Mouse (Mus musculus): ENCODE results near the gene Slc22a6. TPM values are rescaled to one million over a fixed set of nuclear protein-coding genes. Genes with fewer than 3 reads are reported as not detected.

The Slc22a6 gene
- polyA plus RNA-seq, 1 experiment from 2014 or later = 0.42 TPM

DNA sequence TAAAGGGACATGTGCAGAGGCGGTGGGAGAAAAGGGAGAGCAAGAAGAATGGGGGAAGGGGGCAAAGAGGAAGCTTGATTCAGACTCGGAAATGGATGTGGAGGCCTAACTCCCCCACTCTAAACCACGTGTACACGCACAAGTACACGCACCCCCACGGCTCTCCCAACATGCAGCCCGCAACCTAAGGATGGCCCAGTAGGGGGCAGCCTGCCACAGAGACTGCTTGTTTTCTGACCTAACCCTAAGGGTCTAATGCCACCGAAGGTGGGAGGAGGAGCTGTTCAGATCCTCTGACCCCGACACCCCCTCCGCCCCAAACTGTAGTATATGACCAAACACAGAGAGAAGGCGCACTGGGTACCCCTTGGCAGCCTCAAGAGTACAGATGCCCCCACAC lies 44.5 kb downstream of the Slc22a6 start:
- H3K9ac ChIP-seq (ENCODE audit: low read length) = peak overlapping the region; percentile 64
- peaks cover 3% of the 10 kb centered on the region; the same call in 1 of the 2 replicates for H3K4me1 ChIP-seq (ENCODE audit: control insufficient read depth, insufficient read depth, low read length)
- H3K9me3 ChIP-seq (ENCODE audit: control insufficient read depth, low read length) = no peaks in the 10 kb centered on the region
- no peak overlapping the region; the same call in 1 of the 2 replicates for H3K27ac ChIP-seq (ENCODE audit: low read depth, low read length)
- peak overlapping the region; percentile 86 for H3K4me2 ChIP-seq
- under 1% methylated on average over 11 of the region's 11 CpGs for WGBS
- ATAC-seq (ENCODE audit: low FRiP score) (peak; percentile 62), DNase-seq (ENCODE audit: low spot score, missing footprints) (peak; percentile 95)
- peak overlapping the region; percentile 31 for H3K4me3 ChIP-seq (ENCODE audit: low read depth, low read length)
- H3K36me3 ChIP-seq (ENCODE audit: control insufficient read depth, insufficient read depth, low read length) = no peaks in the 10 kb centered on the region
- peaks cover 10% of the 10 kb centered on the region; the same call in 1 of the 2 replicates for H3K27me3 ChIP-seq (ENCODE audit: control insufficient read depth, insufficient read depth, low read length)

DNA sequence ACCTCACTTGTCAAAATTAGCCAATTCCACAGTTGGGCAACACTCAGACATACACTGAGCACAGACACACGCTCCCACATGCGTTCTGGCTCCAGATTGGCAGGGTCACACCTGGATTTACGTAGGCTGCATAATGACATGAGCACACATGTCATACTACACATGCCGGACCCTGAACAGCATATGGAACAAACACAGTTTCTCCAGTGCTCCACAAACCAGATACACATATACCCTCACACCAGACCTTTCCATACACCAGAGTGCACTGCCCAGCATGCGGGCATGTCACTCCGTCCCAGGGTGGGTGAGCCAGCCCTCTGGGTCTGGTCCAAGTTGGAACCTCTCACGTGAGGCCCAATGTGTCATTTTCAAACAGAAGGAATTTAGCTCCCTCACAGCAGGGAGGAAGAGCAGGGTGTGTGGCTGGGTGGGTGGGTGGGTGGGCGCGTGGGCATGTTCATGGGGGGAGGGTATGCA lies 45.6 kb downstream of the Slc22a6 start, which contains the start of gene Chrm1:
Gene Chrm1, plus strand, starts transcription at position 430 of the 480 bp plus-strand sequence.
- Histone ChIP-seq H3K4me2 (peak within 1 kb of the TSS; percentile 86; the same call in 1 of the 2 replicates), H3K9ac (ENCODE audit: low read length) (no peak within 1 kb of the TSS), H3K4me3 (ENCODE audit: low read depth, low read length) (no peak within 1 kb of the TSS), H3K27ac (ENCODE audit: low read depth, low read length) (no peak within 1 kb of the TSS), H3K36me3 (ENCODE audit: control insufficient read depth, insufficient read depth, low read length) (no peaks in the 10 kb centered on the region), H3K27me3 (ENCODE audit: control insufficient read depth, insufficient read depth, low read length) (peaks cover 10% of the 10 kb centered on the region; the same call in 1 of the 2 replicates), H3K4me1 (ENCODE audit: control insufficient read depth, insufficient read depth, low read length) (peaks cover 3% of the 10 kb centered on the region; the same call in 1 of the 2 replicates), H3K9me3 (ENCODE audit: control insufficient read depth, low read length) (no peaks in the 10 kb centered on the region)
- 79% methylated on average over 9 of the region's 9 CpGs for WGBS
- ATAC-seq (ENCODE audit: low FRiP score) = no peak
- no peak for DNase-seq (ENCODE audit: low spot score, missing footprints)

DNA sequence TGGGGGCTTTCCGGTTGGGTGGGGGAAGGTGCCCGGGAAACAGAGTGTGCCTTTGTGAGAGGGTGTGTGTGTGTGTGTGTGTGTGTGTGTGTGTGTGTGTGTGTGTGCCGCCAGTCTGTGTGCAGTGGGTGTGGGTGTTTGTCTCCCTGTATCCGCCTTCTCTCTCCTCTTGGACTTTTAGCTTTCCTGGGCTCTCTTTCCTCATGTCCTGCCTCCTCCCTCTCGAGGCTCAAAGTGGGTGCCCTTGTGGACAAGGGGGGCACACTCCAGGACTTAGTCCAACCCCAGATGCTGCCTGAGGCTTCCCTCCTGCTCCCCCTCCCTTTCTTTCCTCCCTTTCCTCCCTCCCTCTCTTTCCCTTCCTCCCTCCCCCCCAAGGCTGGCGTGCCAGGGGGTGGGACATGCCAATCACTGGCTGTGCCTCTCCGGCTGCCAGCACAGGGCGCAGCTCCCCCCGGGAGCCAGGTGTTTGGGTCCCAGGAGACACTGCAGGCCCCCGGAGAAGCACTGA lies 46.1 kb downstream of the Slc22a6 start:
- Histone ChIP-seq H3K9me3 (ENCODE audit: control insufficient read depth, low read length) (no peaks in the 10 kb centered on the region), H3K27ac (ENCODE audit: low read depth, low read length) (no peak overlapping the region), H3K36me3 (ENCODE audit: control insufficient read depth, insufficient read depth, low read length) (no peaks in the 10 kb centered on the region), H3K27me3 (ENCODE audit: control insufficient read depth, insufficient read depth, low read length) (peaks cover 10% of the 10 kb centered on the region; the same call in 1 of the 2 replicates), H3K4me1 (ENCODE audit: control insufficient read depth, insufficient read depth, low read length) (peaks cover 3% of the 10 kb centered on the region; the same call in 1 of the 2 replicates), H3K9ac (ENCODE audit: low read length) (no peak overlapping the region), H3K4me3 (ENCODE audit: low read depth, low read length) (no peak overlapping the region), H3K4me2 (no peak overlapping the region)
- ATAC-seq (ENCODE audit: low FRiP score) (no peak), DNase-seq (ENCODE audit: low spot score, missing footprints) (no peak)
- 44% methylated on average over 9 of the region's 10 CpGs for whole genome bisulfite sequencing

DNA sequence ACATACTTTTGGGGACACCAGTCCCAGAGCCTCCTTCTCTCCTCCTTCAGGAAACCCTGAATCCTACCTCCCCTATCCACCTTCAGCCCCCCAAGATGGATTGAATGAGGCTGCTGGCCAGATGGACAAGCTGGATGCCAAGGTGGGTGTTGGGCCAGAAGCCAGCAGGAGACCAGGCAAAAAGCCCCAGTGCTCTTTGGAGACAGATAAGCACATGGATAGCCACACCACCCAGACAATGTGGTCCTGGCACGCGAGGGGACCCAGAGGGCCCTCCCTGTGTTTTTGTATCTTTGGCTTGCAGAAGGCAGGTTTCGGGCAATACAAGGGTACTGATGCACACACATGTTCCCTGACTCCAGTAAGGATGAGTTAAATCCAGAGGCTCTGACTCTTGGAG lies 47.0 kb downstream of the Slc22a6 start:
- ATAC-seq (ENCODE audit: low FRiP score) (no peak), DNase-seq (ENCODE audit: low spot score, missing footprints) (no peak)
- Histone ChIP-seq H3K9ac (ENCODE audit: low read length) (no peak overlapping the region), H3K4me2 (no peak overlapping the region), H3K4me1 (ENCODE audit: control insufficient read depth, insufficient read depth, low read length) (peaks cover 3% of the 10 kb centered on the region; the same call in 1 of the 2 replicates), H3K9me3 (ENCODE audit: control insufficient read depth, low read length) (no peaks in the 10 kb centered on the region), H3K36me3 (ENCODE audit: control insufficient read depth, insufficient read depth, low read length) (no peaks in the 10 kb centered on the region), H3K27ac (ENCODE audit: low read depth, low read length) (no peak overlapping the region), H3K27me3 (ENCODE audit: control insufficient read depth, insufficient read depth, low read length) (peaks cover 10% of the 10 kb centered on the region; the same call in 1 of the 2 replicates), H3K4me3 (ENCODE audit: low read depth, low read length) (no peak overlapping the region)
- 91% methylated on average over 3 of the region's 3 CpGs for WGBS

DNA sequence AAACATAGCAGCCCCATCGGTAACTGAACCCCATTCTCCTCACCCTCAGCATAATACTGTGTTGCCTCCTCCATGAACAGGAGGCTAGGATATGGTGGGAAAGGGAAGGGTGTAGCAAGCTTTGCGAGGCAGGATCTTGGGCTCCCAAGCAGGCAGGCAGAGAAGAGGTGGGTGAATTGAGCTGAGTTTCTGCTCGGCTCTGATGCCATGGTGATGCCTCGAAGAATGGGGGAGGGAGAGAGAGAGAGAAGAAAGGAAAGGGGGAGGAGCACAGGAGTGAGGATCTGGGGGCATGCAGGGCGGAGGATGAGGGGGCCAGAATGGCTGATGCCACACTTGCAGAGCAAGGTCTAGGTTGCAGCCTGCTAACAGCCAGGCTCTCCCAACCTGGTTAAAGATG lies 47.9 kb downstream of the Slc22a6 start:
- Histone ChIP-seq H3K4me2 (no peak overlapping the region), H3K27ac (ENCODE audit: low read depth, low read length) (no peak overlapping the region), H3K27me3 (ENCODE audit: control insufficient read depth, insufficient read depth, low read length) (peaks cover 9% of the 10 kb centered on the region; the same call in 1 of the 2 replicates), H3K4me1 (ENCODE audit: control insufficient read depth, insufficient read depth, low read length) (peaks cover 3% of the 10 kb centered on the region; the same call in 1 of the 2 replicates), H3K4me3 (ENCODE audit: low read depth, low read length) (no peak overlapping the region), H3K9me3 (ENCODE audit: control insufficient read depth, low read length) (no peaks in the 10 kb centered on the region), H3K9ac (ENCODE audit: low read length) (no peak overlapping the region), H3K36me3 (ENCODE audit: control insufficient read depth, insufficient read depth, low read length) (no peaks in the 10 kb centered on the region)
- WGBS = 46% methylated on average over 5 of the region's 5 CpGs
- DNase-seq (ENCODE audit: low spot score, missing footprints) (no peak), ATAC-seq (ENCODE audit: low FRiP score) (no peak)

DNA sequence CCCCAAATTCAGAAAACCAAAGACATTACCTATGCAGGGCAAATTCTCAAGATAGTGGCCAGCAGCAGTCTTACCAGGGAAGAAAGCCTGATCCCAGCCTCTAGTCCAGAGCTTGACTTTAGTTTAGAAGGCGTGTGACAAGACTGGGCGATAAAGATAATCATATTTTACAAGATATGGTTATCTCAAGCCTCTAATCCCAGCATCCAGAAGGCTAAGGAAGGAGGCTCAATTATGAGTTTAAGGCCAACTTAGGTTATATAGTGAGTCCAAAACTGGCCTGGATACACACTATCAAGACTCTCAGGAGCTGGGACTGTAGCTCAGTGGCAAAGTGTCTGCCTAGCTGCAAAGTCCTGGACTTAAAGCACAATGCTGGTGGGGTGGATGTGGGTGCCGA lies 55.0 kb downstream of the Slc22a6 start:
- no peak for DNase-seq (ENCODE audit: low spot score, missing footprints)
- H3K27ac ChIP-seq (ENCODE audit: low read depth, low read length) = no peak overlapping the region
- WGBS = 94% methylated on average over 3 of the region's 3 CpGs

DNA sequence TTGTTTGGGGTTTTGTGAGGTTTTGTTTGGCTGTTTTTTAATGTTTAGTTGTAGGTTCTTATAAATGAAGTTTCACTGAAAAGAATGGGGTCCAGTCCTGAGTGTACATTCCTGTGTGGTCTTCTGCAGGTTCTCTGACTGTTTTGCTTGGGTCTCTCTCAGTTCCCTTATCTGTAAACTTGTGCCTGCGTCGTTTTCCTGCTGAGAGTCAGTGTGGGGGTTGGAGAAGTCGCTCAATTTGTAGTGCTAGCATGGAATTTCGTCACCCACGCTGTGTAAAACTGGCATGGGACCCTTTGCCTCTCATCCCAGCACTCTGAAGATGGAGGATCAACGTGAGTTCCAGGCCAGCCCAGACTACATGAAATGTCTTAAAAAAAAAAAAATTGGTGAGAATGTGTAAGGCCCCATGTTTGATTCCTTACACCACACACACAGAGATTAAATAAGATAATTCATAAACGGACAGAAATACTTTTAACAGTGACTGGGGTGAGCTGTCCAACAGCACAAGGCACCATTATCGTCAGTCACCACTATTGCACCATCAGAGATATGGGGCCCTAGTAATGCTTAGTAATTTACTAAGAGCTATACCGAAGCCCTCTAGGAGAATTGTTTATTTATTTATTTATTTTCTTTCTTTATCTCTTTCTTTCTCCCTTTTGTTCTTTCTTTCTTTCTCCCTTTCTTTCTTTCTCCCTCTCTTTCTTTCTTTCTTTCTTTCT lies 55.7 kb downstream of the Slc22a6 start:
- no peak for DNase-seq (ENCODE audit: low spot score, missing footprints)
- no peaks in the 10 kb centered on the region for H3K27me3 ChIP-seq (ENCODE audit: control insufficient read depth, insufficient read depth, low read length)
- H3K4me3 ChIP-seq (ENCODE audit: low read depth, low read length) = no peak overlapping the region
- H3K27ac ChIP-seq (ENCODE audit: low read depth, low read length) = no peak overlapping the region
- no peak overlapping the region for H3K4me2 ChIP-seq
- ATAC-seq (ENCODE audit: low FRiP score) = no peak
- no peaks in the 10 kb centered on the region for H3K4me1 ChIP-seq (ENCODE audit: control insufficient read depth, insufficient read depth, low read length)
- no peak overlapping the region for H3K9ac ChIP-seq (ENCODE audit: low read length)
- 73% methylated on average over 9 of the region's 9 CpGs for WGBS
- H3K36me3 ChIP-seq (ENCODE audit: control insufficient read depth, insufficient read depth, low read length) = no peaks in the 10 kb centered on the region
- no peaks in the 10 kb centered on the region for H3K9me3 ChIP-seq (ENCODE audit: control insufficient read depth, low read length)

More for the DNA sequence above, 55.0 kb downstream of the Slc22a6 start:
- Histone ChIP-seq H3K36me3 (ENCODE audit: control insufficient read depth, insufficient read depth, low read length) (no peaks in the 10 kb centered on the region), H3K27me3 (ENCODE audit: control insufficient read depth, insufficient read depth, low read length) (no peaks in the 10 kb centered on the region), H3K4me3 (ENCODE audit: low read depth, low read length) (no peak overlapping the region), H3K4me2 (no peak overlapping the region), H3K4me1 (ENCODE audit: control insufficient read depth, insufficient read depth, low read length) (no peaks in the 10 kb centered on the region), H3K9me3 (ENCODE audit: control insufficient read depth, low read length) (no peaks in the 10 kb centered on the region), H3K9ac (ENCODE audit: low read length) (no peak overlapping the region)
- no peak for ATAC-seq (ENCODE audit: low FRiP score)
